Mouse (Mus musculus) testis, adult 2 months (tissue): Measurements from ENCODE around the gene Bbs9.

Source experiments
- CTCF ChIP-seq: fragments of 200-500 bp; IDR thresholded peaks from 2 replicates; pipeline ENCODE4 v1.5.1; 2012; ENCODE audit warnings: low read depth, mild to moderate bottlenecking, inconsistent platforms, low read length, moderate library complexity; ENCODE audit not compliant: control insufficient read depth, insufficient read depth, insufficient replicate concordance
- POLR2A ChIP-seq: fragments of 200-500 bp; IDR thresholded peaks from 2 replicates; pipeline ENCODE4 v1.6.1; 2012; ENCODE audit warnings: low read depth, mild to moderate bottlenecking, inconsistent platforms, low read length, moderate library complexity; ENCODE audit not compliant: control insufficient read depth

- TF ChIP-seq POLR2A (no peak), CTCF (no peak)
Measured at GRCm38 (mm10) chr9:22672937-22673336, 197.4 kb downstream of the Bbs9 start.
